Mouse (Mus musculus) hindbrain, embryonic 14.5 days (tissue): Measurements from ENCODE around the gene Rimbp3. TPM values are rescaled to one million over a fixed set of nuclear protein-coding genes. Genes with fewer than 3 reads are reported as not detected.
"Not testable (repeated sequence)": the region's sequence is repeated elsewhere in the genome, so short reads cannot be mapped to it uniquely, and the experiment has no call there.

Source experiments
- ATAC-seq: fragments of 200-750 bp; cut with Nextera tagmentation; 2 replicates; pipeline ENCODE4 v1.8.0; 2017; ENCODE audit warnings: moderate number of reproducible peaks, mild to moderate bottlenecking, moderate TSS enrichment, moderate library complexity; ENCODE audit not compliant: low FRiP score
- DNase-seq: peaks from one replicate; pipeline ENCODE4 v3.0.0-alpha.2; 2015; ENCODE audit warnings: low spot score
- H3K27ac ChIP-seq: fragments of 300-500 bp; sonication (generic); 2 replicates; pipeline ENCODE4 v1.5.1; 2014; ENCODE audit warnings: mild to moderate bottlenecking, moderate library complexity
- H3K27me3 ChIP-seq: fragments of 300-500 bp; sonication (generic); 2 replicates; pipeline ENCODE4 v1.6.1; 2014; ENCODE audit warnings: mild to moderate bottlenecking, low read length, mixed read lengths; ENCODE audit not compliant: control insufficient read depth, insufficient read depth
- H3K36me3 ChIP-seq: fragments of 300-500 bp; sonication (generic); replicated peaks from 2 replicates; pipeline ENCODE4 v1.6.1; 2014; ENCODE audit not compliant: control insufficient read depth, insufficient read depth
- H3K4me1 ChIP-seq: fragments of 300-500 bp; sonication (generic); replicated peaks from 2 replicates; pipeline ENCODE4 v1.6.1; 2014; ENCODE audit warnings: antibody characterized with exemption, low read length, mixed read lengths; ENCODE audit not compliant: control insufficient read depth, insufficient read depth
- H3K4me2 ChIP-seq: fragments of 300-500 bp; sonication (generic); replicated peaks from 2 replicates; pipeline ENCODE4 v1.6.1; 2014; ENCODE audit warnings: mild to moderate bottlenecking, moderate library complexity
- H3K4me3 ChIP-seq: fragments of 300-500 bp; sonication (generic); replicated peaks from 2 replicates; pipeline ENCODE4 v1.5.1; 2014; ENCODE audit warnings: mild to moderate bottlenecking, low read length
- H3K9ac ChIP-seq: fragments of 300-500 bp; sonication (generic); 2 replicates; pipeline ENCODE4 v1.6.1; 2014
- H3K9me3 ChIP-seq: fragments of 300-500 bp; sonication (generic); 2 replicates; pipeline ENCODE4 v1.6.1; 2016; ENCODE audit warnings: low read length; ENCODE audit not compliant: control insufficient read depth
- WGBS: fragments of 180-500 bp; shearing (Covaris S2); extraction: QIAGEN DNeasy Blood & Tissue Kit; methylation state at CpG from one replicate; pipeline ENCODE4 v1.1.7; 2014; 5-methylcytosine and 5-hydroxymethylcytosine counted together
- polyA plus RNA-seq: library from polyadenylated mRNA; unstranded; fragments of >200 nt; fragmentation: Nextera tagmentation; extraction: Ambion mirVana; gene quantifications from 2 replicates; pipeline ENCODE4 v1.2.1, GENCODE M21; 2014

Gene Rimbp3
- 2.0 and 2.2 TPM in 2 replicates for polyA plus RNA-seq

DNA sequence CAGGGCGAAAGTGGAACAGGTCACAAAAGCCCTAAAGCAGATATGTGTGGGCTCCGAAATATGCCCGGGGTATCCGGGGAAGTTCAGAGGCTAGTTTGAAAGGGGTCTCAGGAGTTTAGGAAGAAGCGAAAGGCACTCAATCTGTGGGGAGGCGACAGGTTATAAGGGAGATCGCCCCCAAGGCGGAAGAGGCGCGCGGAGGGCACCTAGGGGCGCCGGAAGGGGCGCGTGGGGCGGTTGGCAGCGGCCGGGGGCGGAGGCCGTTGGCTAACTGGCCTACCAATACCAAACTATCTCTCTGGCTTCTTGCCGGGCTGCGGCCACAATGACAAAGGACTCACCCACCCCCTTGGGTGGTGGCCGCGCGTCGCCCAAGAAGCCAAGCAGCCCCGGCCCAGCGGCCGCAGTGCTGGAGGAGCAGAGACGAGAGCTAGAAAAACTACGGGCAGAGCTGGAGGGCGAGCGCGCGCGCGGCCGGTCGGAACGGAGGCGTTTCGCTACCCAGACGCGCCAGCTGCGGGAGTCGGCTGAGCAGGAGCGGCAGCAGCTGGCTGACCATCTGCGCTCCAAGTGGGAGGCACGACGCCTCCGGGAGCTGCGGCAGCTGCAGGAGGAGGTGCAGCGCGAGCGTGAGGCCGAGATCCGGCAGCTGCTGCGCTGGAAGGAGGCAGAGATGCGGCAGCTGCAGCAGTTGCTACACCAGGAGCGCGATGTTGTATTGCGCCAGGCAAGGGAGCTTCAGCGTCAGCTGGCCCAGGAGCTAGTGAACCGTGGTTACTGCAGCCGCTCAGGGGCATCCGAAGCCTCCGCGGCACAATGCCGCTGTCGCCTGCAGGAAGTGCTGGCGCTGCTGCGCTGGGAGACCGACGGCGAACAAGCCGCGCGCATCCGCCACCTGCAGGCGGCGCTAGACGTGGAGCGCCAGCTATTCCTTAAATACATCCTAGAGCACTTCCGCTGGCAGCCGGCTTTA, at the start of gene Rimbp3:
TSS of gene Rimbp3 (plus strand) at position 215 of the 973 bp plus-strand sequence.
- Histone ChIP-seq H3K36me3 (no peaks in the 10 kb centered on the region), H3K27me3 (0 out of 2 replicates have a peak, but pooled peaks cover 4% of the 10 kb centered on the region), H3K4me2 (peak within 1 kb of the TSS; percentile 92), H3K9ac (peak within 1 kb of the TSS; percentile 65), H3K4me3 (peak within 1 kb of the TSS; percentile 44), H3K27ac (peak within 1 kb of the TSS; percentile 86), H3K4me1 (peaks cover 17% of the 10 kb centered on the region), H3K9me3 (no peaks in the 10 kb centered on the region)
- WGBS, result under 1% methylated on average over 85 of the region's 85 CpGs
- ATAC-seq, result peak; percentile 90
- peak; percentile 94 for DNase-seq

DNA sequence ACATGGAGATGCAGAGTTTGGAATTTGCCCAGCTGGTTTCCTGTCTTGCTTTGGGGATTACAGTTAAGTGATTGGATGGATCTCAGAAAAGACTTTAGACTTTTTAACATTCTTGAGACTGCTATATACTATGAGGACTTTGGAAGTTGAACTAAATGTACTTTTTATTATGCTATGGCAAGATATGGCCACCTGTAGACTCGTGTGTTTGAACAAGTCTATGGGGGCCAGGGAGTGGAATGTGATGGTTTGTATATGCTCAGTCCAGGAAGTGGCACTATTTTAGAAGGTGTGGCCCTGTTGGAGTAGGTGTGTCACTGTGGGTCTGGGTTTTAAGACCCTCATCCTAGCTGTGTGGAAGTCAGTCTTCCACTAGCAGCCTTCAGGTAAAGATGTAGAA, 42.9 kb upstream of the Rimbp3 start:
- ATAC-seq, H3K4me3 ChIP-seq, H3K4me1 ChIP-seq, H3K27me3 ChIP-seq, H3K4me2 ChIP-seq, H3K27ac ChIP-seq, H3K9ac ChIP-seq, DNase-seq, H3K9me3 ChIP-seq: not testable (repeated sequence)
- 94% methylated on average over 1 of the region's 1 CpGs for WGBS
- peaks cover 48% of the 10 kb centered on the region for H3K36me3 ChIP-seq

GRCm38 (mm10) chr16:17167179-17167578, 41.2 kb upstream of the Rimbp3 start:
- H3K9ac ChIP-seq, result no peak overlapping the region
- no peaks in the 10 kb centered on the region for H3K4me1 ChIP-seq
- no peak overlapping the region for H3K4me2 ChIP-seq
- ATAC-seq (no peak), DNase-seq (no peak)
- H3K27me3 ChIP-seq, result no peaks in the 10 kb centered on the region
- no peak overlapping the region for H3K27ac ChIP-seq
- H3K36me3 ChIP-seq, result peaks cover 52% of the 10 kb centered on the region
- H3K4me3 ChIP-seq, result no peak overlapping the region
- H3K9me3 ChIP-seq, result no peaks in the 10 kb centered on the region

DNA sequence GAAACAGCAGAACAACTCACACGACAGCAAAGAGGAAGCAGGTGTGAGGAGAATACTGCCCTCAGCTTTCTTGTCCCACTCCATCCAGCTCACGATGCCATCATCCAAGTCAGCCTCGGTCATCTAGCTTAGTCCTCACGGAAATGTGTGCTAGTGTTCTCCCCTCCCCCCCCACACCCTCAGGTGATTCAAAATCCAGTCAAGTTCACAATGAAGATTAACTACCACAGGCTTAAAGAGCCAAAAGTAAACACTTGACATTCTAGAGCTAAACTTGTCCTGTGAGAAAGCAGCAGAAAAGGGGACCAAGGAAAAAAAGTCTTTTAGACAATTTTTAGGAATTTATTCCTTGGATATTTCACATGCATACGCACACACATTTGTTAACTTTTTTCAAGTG, 40.4 kb upstream of the Rimbp3 start:
- peaks cover 56% of the 10 kb centered on the region for H3K36me3 ChIP-seq
- no peak overlapping the region for H3K27ac ChIP-seq
- DNase-seq (no peak), ATAC-seq (no peak)
- 90% methylated on average over 5 of the region's 5 CpGs for WGBS
- no peaks in the 10 kb centered on the region for H3K27me3 ChIP-seq
- H3K9ac ChIP-seq, result no peak overlapping the region
- H3K4me2 ChIP-seq, result no peak overlapping the region
- no peaks in the 10 kb centered on the region for H3K4me1 ChIP-seq
- H3K9me3 ChIP-seq, result no peaks in the 10 kb centered on the region
- H3K4me3 ChIP-seq, result no peak overlapping the region

- H3K27me3 ChIP-seq, result no peaks in the 10 kb centered on the region
- no peak overlapping the region for H3K4me3 ChIP-seq
- H3K9me3 ChIP-seq, result no peaks in the 10 kb centered on the region
- DNase-seq (no peak), ATAC-seq (no peak)
- peaks cover 57% of the 10 kb centered on the region for H3K36me3 ChIP-seq
- H3K4me1 ChIP-seq, result no peaks in the 10 kb centered on the region
- H3K9ac ChIP-seq, result no peak overlapping the region
- 84% methylated on average over 2 of the region's 2 CpGs for WGBS
- H3K27ac ChIP-seq, result no peak overlapping the region
- H3K4me2 ChIP-seq, result no peak overlapping the region
Observed at GRCm38 (mm10) chr16:17175765-17176164, 32.6 kb upstream of the Rimbp3 start.

GRCm38 (mm10) chr16:17177623-17178170, 30.7 kb upstream of the Rimbp3 start:
- no peaks in the 10 kb centered on the region for H3K27me3 ChIP-seq
- 100% methylated on average over 1 of the region's 1 CpGs for WGBS
- H3K36me3 ChIP-seq, result peaks cover 40% of the 10 kb centered on the region
- H3K4me2 ChIP-seq, result no peak overlapping the region
- no peak overlapping the region for H3K27ac ChIP-seq
- no peak for DNase-seq
- H3K4me1 ChIP-seq, result no peaks in the 10 kb centered on the region
- no peak overlapping the region for H3K9ac ChIP-seq
- H3K9me3 ChIP-seq, result no peaks in the 10 kb centered on the region
- no peak for ATAC-seq
- no peak overlapping the region for H3K4me3 ChIP-seq

- Histone ChIP-seq H3K4me3 (no peak overlapping the region), H3K27ac (no peak overlapping the region), H3K9ac (no peak overlapping the region), H3K36me3 (peaks cover 24% of the 10 kb centered on the region), H3K27me3 (no peaks in the 10 kb centered on the region), H3K4me1 (no peaks in the 10 kb centered on the region), H3K4me2 (no peak overlapping the region), H3K9me3 (no peaks in the 10 kb centered on the region)
- 92% methylated on average over 3 of the region's 3 CpGs for WGBS
- ATAC-seq (no peak), DNase-seq (no peak)
Observed at GRCm38 (mm10) chr16:17179706-17180105, 28.7 kb upstream of the Rimbp3 start.

- no peak for ATAC-seq
- Histone ChIP-seq H3K4me1 (no peaks in the 10 kb centered on the region), H3K4me2 (no peak overlapping the region), H3K36me3 (peaks cover 20% of the 10 kb centered on the region; the same call in 1 of the 2 replicates), H3K27me3 (no peaks in the 10 kb centered on the region), H3K27ac (no peak overlapping the region), H3K9me3 (no peaks in the 10 kb centered on the region), H3K9ac (no peak overlapping the region), H3K4me3 (no peak overlapping the region)
- WGBS, result 87% methylated on average over 4 of the region's 4 CpGs
- DNase-seq, result no peak
Observed at GRCm38 (mm10) chr16:17181382-17181781, 27.0 kb upstream of the Rimbp3 start.

GRCm38 (mm10) chr16:17182136-17182535, 26.3 kb upstream of the Rimbp3 start:
- Histone ChIP-seq H3K4me3 (no peak overlapping the region), H3K4me1 (no peaks in the 10 kb centered on the region), H3K27ac (no peak overlapping the region), H3K36me3 (peaks cover 25% of the 10 kb centered on the region; the same call in 1 of the 2 replicates), H3K9me3 (no peaks in the 10 kb centered on the region), H3K27me3 (no peaks in the 10 kb centered on the region), H3K4me2 (no peak overlapping the region), H3K9ac (no peak overlapping the region)
- no peak for ATAC-seq
- DNase-seq, result no peak
- 87% methylated on average over 2 of the region's 2 CpGs for WGBS
